Mouse (Mus musculus): Measurements from ENCODE around the gene Foxm1.

DNA sequence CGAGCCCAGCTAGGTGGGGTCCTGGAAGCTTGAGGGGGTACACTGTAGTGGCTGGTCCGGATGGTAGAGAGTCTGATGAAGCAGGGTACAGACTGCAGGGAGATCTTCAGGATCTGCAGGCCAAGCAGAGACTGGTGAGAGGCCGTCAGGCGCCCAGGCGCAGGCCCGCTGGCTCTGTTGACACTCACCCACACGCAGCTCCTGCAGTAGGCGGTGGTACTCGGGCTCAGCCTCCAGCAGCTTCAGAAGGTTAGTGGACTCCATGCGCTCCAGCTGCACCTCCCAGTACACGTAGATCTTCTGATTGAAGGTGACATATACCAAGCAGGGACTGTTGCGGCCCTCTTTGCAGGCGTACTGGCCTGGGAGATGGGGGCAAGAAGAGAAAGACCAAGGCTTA lies 47.5 kb downstream of the Foxm1 start:
- no peak for TF ChIP-seq TAL1 (IDR thresholded peaks at IDR 0.05; ENCODE audit: low read length)
- no peak for TF ChIP-seq GATA1 (IDR thresholded peaks at IDR 0.05; ENCODE audit: low read length)
